Mouse (Mus musculus) kidney, embryonic 16.5 days (tissue): ENCODE measurements at regions not wholly inside any gene's neighbourhood (a gene's known extent, or its start where the extent isn't known, plus 50 kb on each side); places are given as distances from the start of the nearest gene placed in this dataset.

Experiments
- ATAC-seq: fragments of 200-750 bp; cut with Nextera tagmentation; 2 replicates; pipeline ENCODE4 v1.8.0; 2017; ENCODE audit warnings: moderate TSS enrichment; ENCODE audit not compliant: low FRiP score, low TSS enrichment
- H3K27ac ChIP-seq: fragments of 300-500 bp; sonication (generic); 2 replicates; pipeline ENCODE4 v1.5.1; 2014; ENCODE audit warnings: low read length
- H3K27me3 ChIP-seq: fragments of 300-500 bp; sonication (generic); 2 replicates; pipeline ENCODE4 v1.6.1; 2014; ENCODE audit warnings: low read length, control low read depth, mixed read lengths; ENCODE audit not compliant: insufficient read depth
- H3K36me3 ChIP-seq: fragments of 300-500 bp; sonication (generic); 2 replicates; pipeline ENCODE4 v1.6.1; 2014; ENCODE audit warnings: low read length, control low read depth, mixed read lengths; ENCODE audit not compliant: insufficient read depth
- H3K4me1 ChIP-seq: fragments of 300-500 bp; sonication (generic); 2 replicates; pipeline ENCODE4 v1.6.1; 2014; ENCODE audit warnings: low read length, control low read depth, mixed read lengths; ENCODE audit not compliant: insufficient read depth
- H3K4me2 ChIP-seq: fragments of 300-500 bp; sonication (generic); replicated peaks from 2 replicates; pipeline ENCODE4 v1.6.1; 2014; ENCODE audit warnings: low read depth, low read length
- H3K4me3 ChIP-seq: fragments of 300-500 bp; sonication (generic); 2 replicates; pipeline ENCODE4 v1.5.1; 2014; ENCODE audit warnings: mild to moderate bottlenecking, low read length
- H3K9ac ChIP-seq: fragments of 300-500 bp; sonication (generic); replicated peaks from 2 replicates; pipeline ENCODE4 v1.6.1; 2014; ENCODE audit warnings: low read length
- H3K9me3 ChIP-seq: fragments of 300-500 bp; sonication (generic); 2 replicates; pipeline ENCODE4 v1.6.1; 2016; ENCODE audit warnings: low read length, control low read depth
- WGBS: fragments of 180-500 bp; shearing (Covaris S2); extraction: QIAGEN DNeasy Blood & Tissue Kit; methylation state at CpG from one replicate; pipeline ENCODE4 v1.1.7; 2014; 5-methylcytosine and 5-hydroxymethylcytosine counted together

- no peaks in the 10 kb centered on the region for H3K27me3 ChIP-seq
- ATAC-seq = no peak
- H3K27ac ChIP-seq = no peak overlapping the region
- H3K9ac ChIP-seq = no peak overlapping the region
- WGBS = 27% methylated on average over 5 of the region's 5 CpGs
- H3K36me3 ChIP-seq = no peaks in the 10 kb centered on the region
- no peak overlapping the region for H3K4me2 ChIP-seq
- no peaks in the 10 kb centered on the region for H3K4me1 ChIP-seq
- no peaks in the 10 kb centered on the region for H3K9me3 ChIP-seq
- no peak overlapping the region for H3K4me3 ChIP-seq
Measured at GRCm38 (mm10) chr7:83347103-83347754, 237.5 kb upstream of the Tmc3 start.

GRCm38 (mm10) chr7:83369191-83369590 is 215.5 kb upstream of the Tmc3 start:
- Histone ChIP-seq H3K9ac (no peak overlapping the region), H3K27me3 (no peaks in the 10 kb centered on the region), H3K4me3 (no peak overlapping the region), H3K4me2 (no peak overlapping the region), H3K4me1 (no peaks in the 10 kb centered on the region), H3K9me3 (no peaks in the 10 kb centered on the region), H3K27ac (no peak overlapping the region), H3K36me3 (no peaks in the 10 kb centered on the region)
- ATAC-seq = no peak
- WGBS = 86% methylated on average over 3 of the region's 3 CpGs

- Histone ChIP-seq H3K27ac (no peak overlapping the region), H3K9ac (no peak overlapping the region), H3K36me3 (no peaks in the 10 kb centered on the region), H3K9me3 (no peaks in the 10 kb centered on the region), H3K27me3 (no peaks in the 10 kb centered on the region), H3K4me3 (no peak overlapping the region), H3K4me2 (no peak overlapping the region), H3K4me1 (no peaks in the 10 kb centered on the region)
- whole genome bisulfite sequencing = 92% methylated on average over 6 of the region's 6 CpGs
- ATAC-seq = no peak
Measured at GRCm38 (mm10) chr7:83369605-83370004, 215.1 kb upstream of the Tmc3 start.

GRCm38 (mm10) chr7:83376826-83377225 is 207.9 kb upstream of the Tmc3 start:
- 69% methylated on average over 1 of the region's 1 CpGs for WGBS
- Histone ChIP-seq H3K4me1 (no peaks in the 10 kb centered on the region), H3K4me2 (no peak overlapping the region), H3K27ac (no peak overlapping the region), H3K9ac (no peak overlapping the region), H3K4me3 (no peak overlapping the region), H3K9me3 (no peaks in the 10 kb centered on the region), H3K36me3 (no peaks in the 10 kb centered on the region), H3K27me3 (no peaks in the 10 kb centered on the region)
- no peak for ATAC-seq

- no peak overlapping the region for H3K4me3 ChIP-seq
- no peaks in the 10 kb centered on the region for H3K36me3 ChIP-seq
- ATAC-seq = no peak
- no peaks in the 10 kb centered on the region for H3K9me3 ChIP-seq
- H3K4me1 ChIP-seq = no peaks in the 10 kb centered on the region
- H3K27ac ChIP-seq = no peak overlapping the region
- H3K4me2 ChIP-seq = no peak overlapping the region
- WGBS = 77% methylated on average over 7 of the region's 7 CpGs
- H3K27me3 ChIP-seq = no peaks in the 10 kb centered on the region
- no peak overlapping the region for H3K9ac ChIP-seq
Measured at GRCm38 (mm10) chr7:83381381-83382181, 203.1 kb upstream of the Tmc3 start.

- H3K9me3 ChIP-seq = no peaks in the 10 kb centered on the region
- H3K4me3 ChIP-seq = no peak overlapping the region
- ATAC-seq = 0 out of 2 replicates have a peak, but pooled peaks have one; percentile 42
- no peaks in the 10 kb centered on the region for H3K36me3 ChIP-seq
- no peak overlapping the region for H3K9ac ChIP-seq
- no peak overlapping the region for H3K4me2 ChIP-seq
- no peaks in the 10 kb centered on the region for H3K4me1 ChIP-seq
- 50% methylated on average over 8 of the region's 8 CpGs for WGBS
- no peaks in the 10 kb centered on the region for H3K27me3 ChIP-seq
- H3K27ac ChIP-seq = no peak overlapping the region
Measured at GRCm38 (mm10) chr7:83382803-83383363, 201.8 kb upstream of the Tmc3 start.

GRCm38 (mm10) chr7:83391388-83391787 is 193.3 kb upstream of the Tmc3 start:
- Histone ChIP-seq H3K27me3 (no peaks in the 10 kb centered on the region), H3K27ac (no peak overlapping the region), H3K4me2 (no peak overlapping the region), H3K9ac (no peak overlapping the region), H3K36me3 (no peaks in the 10 kb centered on the region), H3K9me3 (no peaks in the 10 kb centered on the region), H3K4me1 (no peaks in the 10 kb centered on the region), H3K4me3 (no peak overlapping the region)
- 84% methylated on average over 5 of the region's 5 CpGs for WGBS
- no peak for ATAC-seq

GRCm38 (mm10) chr7:83392181-83392580 is 192.5 kb upstream of the Tmc3 start:
- Histone ChIP-seq H3K9ac (no peak overlapping the region), H3K4me2 (no peak overlapping the region), H3K9me3 (no peaks in the 10 kb centered on the region), H3K27me3 (no peaks in the 10 kb centered on the region), H3K4me3 (no peak overlapping the region), H3K27ac (no peak overlapping the region), H3K36me3 (no peaks in the 10 kb centered on the region), H3K4me1 (no peaks in the 10 kb centered on the region)
- WGBS = 85% methylated on average over 2 of the region's 2 CpGs
- ATAC-seq = no peak

- H3K9me3 ChIP-seq = no peaks in the 10 kb centered on the region
- H3K4me1 ChIP-seq = no peaks in the 10 kb centered on the region
- no peaks in the 10 kb centered on the region for H3K27me3 ChIP-seq
- H3K36me3 ChIP-seq = no peaks in the 10 kb centered on the region
- no peak overlapping the region for H3K27ac ChIP-seq
- H3K4me2 ChIP-seq = no peak overlapping the region
- no peak overlapping the region for H3K4me3 ChIP-seq
- no peak overlapping the region for H3K9ac ChIP-seq
- ATAC-seq = no peak
Measured at GRCm38 (mm10) chr7:83392625-83393024, 192.1 kb upstream of the Tmc3 start.

GRCm38 (mm10) chr7:83394156-83394555 is 190.6 kb upstream of the Tmc3 start:
- no peak overlapping the region for H3K27ac ChIP-seq
- H3K27me3 ChIP-seq = no peaks in the 10 kb centered on the region
- H3K9ac ChIP-seq = no peak overlapping the region
- no peak overlapping the region for H3K4me3 ChIP-seq
- no peak overlapping the region for H3K4me2 ChIP-seq
- no peak for ATAC-seq
- H3K9me3 ChIP-seq = no peaks in the 10 kb centered on the region
- WGBS = 76% methylated on average over 2 of the region's 2 CpGs
- no peaks in the 10 kb centered on the region for H3K4me1 ChIP-seq
- no peaks in the 10 kb centered on the region for H3K36me3 ChIP-seq
